Comparison of ENCODE assay signal across 13 mouse cellular contexts in genomic region chr3:30135119-30135518, GRCm38 (mm10).
"Had no signal": no experiment of that assay in that cellular context is flagged by ENCODE, and none has a peak within 500 bp of the region (broad histone marks: within the 10 kb centered on the region; RNA-seq: fewer than 3 reads in every experiment).

No protein-coding gene starts in this region.

- H3K4me3 ChIP-seq: hindbrain, embryonic 12.5 days; limb, embryonic 12.5 days; liver, embryonic 13.5 days; midbrain, embryonic 13.5 days had no signal

- H3K9ac ChIP-seq: hindbrain, embryonic 12.5 days; limb, embryonic 12.5 days; liver, embryonic 13.5 days; liver, postnatal 0 days; midbrain, embryonic 13.5 days had no signal

- H3K4me1 ChIP-seq: hindbrain, embryonic 12.5 days; liver, embryonic 13.5 days; midbrain, embryonic 13.5 days had no signal

- H3K27ac ChIP-seq: hindbrain, embryonic 12.5 days; limb, embryonic 12.5 days; liver, embryonic 13.5 days; midbrain, embryonic 13.5 days had no signal

- H3K9me3 ChIP-seq: hindbrain, embryonic 12.5 days; limb, embryonic 12.5 days; liver, embryonic 13.5 days; midbrain, embryonic 13.5 days had no signal

- H3K4me2 ChIP-seq: hindbrain, embryonic 12.5 days; limb, embryonic 12.5 days; liver, embryonic 13.5 days; midbrain, embryonic 13.5 days had no signal

- DNase-seq: kidney, adult 18-20 months; layer of hippocampus, adult 9-11 months; layer of hippocampus, postnatal 36 days; liver; liver, embryonic 13.5 days; liver, postnatal 0 days; right cerebral cortex, postnatal 14 days; thymus, adult 2 months; thymus, postnatal 25 days had no signal

- H3K36me3 ChIP-seq: hindbrain, embryonic 12.5 days; limb, embryonic 12.5 days; liver, embryonic 13.5 days; midbrain, embryonic 13.5 days had no signal

- H3K27me3 ChIP-seq: hindbrain, embryonic 12.5 days; limb, embryonic 12.5 days; liver, embryonic 13.5 days; midbrain, embryonic 13.5 days had no signal

- ATAC-seq: hindbrain, embryonic 16.5 days; liver, postnatal 0 days; midbrain, embryonic 13.5 days had no signal
